Mouse (Mus musculus) frontal cortex, postnatal 25 days (tissue): ENCODE results near the gene Etl4.
A peak's percentile ranks its signal among the peaks of the same experiment; 100 is the strongest.
"Not testable (repeated sequence)": the region's sequence is repeated elsewhere in the genome, so short reads cannot be mapped to it uniquely, and the experiment has no call there.

ENCODE experiments used
- DNase-seq, 2 experiments: peaks; one replicate each; pipeline ENCODE4 v3.0.0; 2022; ENCODE audit warnings: low spot score in 2 of 2

Gene Etl4

GRCm38 (mm10) chr2:20167073-20167472 is 257.5 kb downstream of the Etl4 start:
- no peak for DNase-seq

- no peak for DNase-seq
Measured at GRCm38 (mm10) chr2:20167566-20167965, 258.0 kb downstream of the Etl4 start.

- no peak for DNase-seq
Measured at GRCm38 (mm10) chr2:20168156-20168555, 258.6 kb downstream of the Etl4 start.

GRCm38 (mm10) chr2:20176456-20177184 is 267.0 kb downstream of the Etl4 start:
- DNase-seq, result not testable (repeated sequence)

- DNase-seq, result not testable (repeated sequence)
Measured at GRCm38 (mm10) chr2:20177236-20177635, 267.7 kb downstream of the Etl4 start.

GRCm38 (mm10) chr2:20180561-20180960 is 271.0 kb downstream of the Etl4 start:
- not testable (repeated sequence) for DNase-seq

- DNase-seq, result not testable (repeated sequence)
Measured at GRCm38 (mm10) chr2:20187223-20187622, 277.6 kb downstream of the Etl4 start.

GRCm38 (mm10) chr2:20203011-20203410 is 293.4 kb downstream of the Etl4 start:
- no peak for DNase-seq

GRCm38 (mm10) chr2:20206647-20207046 is 297.1 kb downstream of the Etl4 start:
- no peak for DNase-seq

GRCm38 (mm10) chr2:20208683-20209194 is 299.2 kb downstream of the Etl4 start:
- DNase-seq, result no peak

GRCm38 (mm10) chr2:20209359-20209758 is 299.8 kb downstream of the Etl4 start:
- DNase-seq, result no peak

- DNase-seq, result no peak
Measured at GRCm38 (mm10) chr2:20216275-20216674, 306.7 kb downstream of the Etl4 start.

GRCm38 (mm10) chr2:20216686-20217437 is 307.3 kb downstream of the Etl4 start:
- DNase-seq, result no peak

- DNase-seq, result no peak
Measured at GRCm38 (mm10) chr2:20231371-20231770, 321.8 kb downstream of the Etl4 start.

GRCm38 (mm10) chr2:20248043-20248664 is 338.6 kb downstream of the Etl4 start:
- no peak for DNase-seq

GRCm38 (mm10) chr2:20249403-20249802 is 339.8 kb downstream of the Etl4 start:
- DNase-seq, result peak; percentile 5 to 34

GRCm38 (mm10) chr2:20276124-20276523 is 366.5 kb downstream of the Etl4 start:
- DNase-seq, result peak in 1 of 2 experiments; percentile 39

- DNase-seq, result no peak
Measured at GRCm38 (mm10) chr2:20281903-20282302, 372.3 kb downstream of the Etl4 start.

- DNase-seq, result no peak
Measured at GRCm38 (mm10) chr2:20284425-20284824, 374.8 kb downstream of the Etl4 start.

GRCm38 (mm10) chr2:20290982-20291740 is 381.6 kb downstream of the Etl4 start:
- DNase-seq, result no peak

- DNase-seq, result no peak
Measured at GRCm38 (mm10) chr2:20291741-20292110, 382.1 kb downstream of the Etl4 start.

- DNase-seq, result peak; percentile 55 to 65
Measured at GRCm38 (mm10) chr2:20293336-20293735, 383.8 kb downstream of the Etl4 start.
